Mouse (Mus musculus): Measurements from ENCODE around the gene Fndc3b.

DNA sequence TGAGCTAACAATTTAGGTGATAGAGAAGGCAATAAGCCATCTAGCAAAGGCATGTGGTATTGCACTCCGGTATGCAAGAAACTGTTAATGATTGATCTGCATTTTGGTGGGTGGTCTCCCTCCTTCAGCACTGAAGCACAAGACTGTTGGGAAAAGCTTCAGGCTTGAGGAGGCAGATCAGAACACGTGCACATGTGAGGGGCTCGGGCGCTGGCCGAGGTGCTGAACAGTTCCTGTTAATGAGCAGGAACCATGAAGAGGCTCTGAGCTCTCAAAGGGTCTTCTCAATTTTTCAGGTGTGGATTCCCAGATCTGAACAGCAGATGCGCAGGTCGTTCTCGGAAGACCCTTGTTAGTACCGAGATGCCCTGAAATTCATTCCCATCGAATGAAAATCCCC, 341.0 kb downstream of the Fndc3b start:
- TF ChIP-seq CTCF (IDR thresholded peaks at IDR 0.05; ENCODE audit: extremely low read depth, insufficient read depth, low read length) (no peak), POLR2A (IDR thresholded peaks at IDR 0.05; ENCODE audit: extremely low read depth, insufficient read depth, low read length) (no peak)

Data from cortical plate, adult 2 months (tissue).